Mouse (Mus musculus) T-helper 1 cell (primary cell): ENCODE data around the gene Cspg4.

Experiments used
- in situ Hi-C: fragments of 300-600 bp; cut with MboI, MseI; formaldehyde crosslinking; loops from one replicate; pipeline ENCODE4 v1.15.1; 2025; ENCODE audit warnings: high pct_unique_total_duplicates

The Cspg4 gene

GRCm38 (mm10) chr9:56864216-56864729, 560 bp upstream of the Cspg4 start, which contains the start of gene Odf3l1:
TSS of gene Odf3l1 (minus strand) at chr9:56864679.
- in situ Hi-C loops, result no loop called here

- in situ Hi-C loops, result no loop called here
These were observed 1.0 kb downstream of the Cspg4 start for GRCm38 (mm10) chr9:56865673-56866400.

- in situ Hi-C loops, result no loop called here
These were observed 1.6 kb downstream of the Cspg4 start for GRCm38 (mm10) chr9:56866430-56866829.

- in situ Hi-C loops, result no loop called here
These were observed 3.5 kb downstream of the Cspg4 start for GRCm38 (mm10) chr9:56868292-56868691.

GRCm38 (mm10) chr9:56869552-56869951, 4.7 kb downstream of the Cspg4 start:
- in situ Hi-C loops, result no loop called here

- in situ Hi-C loops, result no loop called here
These were observed 5.9 kb downstream of the Cspg4 start for GRCm38 (mm10) chr9:56870778-56871177.

- in situ Hi-C loops, result no loop called here
These were observed 6.4 kb downstream of the Cspg4 start for GRCm38 (mm10) chr9:56871191-56871590.

- in situ Hi-C loops, result no loop called here
These were observed 7.5 kb downstream of the Cspg4 start for GRCm38 (mm10) chr9:56872105-56872903.

- in situ Hi-C loops, result no loop called here
These were observed 8.3 kb downstream of the Cspg4 start for GRCm38 (mm10) chr9:56873097-56873496.

- in situ Hi-C loops, result no loop called here
These were observed 12.0 kb downstream of the Cspg4 start for GRCm38 (mm10) chr9:56876784-56877183.

- in situ Hi-C loops, result no loop called here
These were observed 12.5 kb downstream of the Cspg4 start for GRCm38 (mm10) chr9:56877284-56877683.

- in situ Hi-C loops, result no loop called here
These were observed 16.0 kb downstream of the Cspg4 start for GRCm38 (mm10) chr9:56880790-56881189.

- in situ Hi-C loops, result no loop called here
These were observed 16.8 kb downstream of the Cspg4 start for GRCm38 (mm10) chr9:56881539-56882082.

GRCm38 (mm10) chr9:56882283-56882682, 17.4 kb downstream of the Cspg4 start:
- in situ Hi-C loops, result no loop called here

GRCm38 (mm10) chr9:56882818-56883217, 18.0 kb downstream of the Cspg4 start:
- in situ Hi-C loops, result no loop called here

- in situ Hi-C loops, result no loop called here
These were observed 18.6 kb downstream of the Cspg4 start for GRCm38 (mm10) chr9:56883470-56883869.

- in situ Hi-C loops, result no loop called here
These were observed 19.5 kb downstream of the Cspg4 start for GRCm38 (mm10) chr9:56884328-56884727.

GRCm38 (mm10) chr9:56886113-56886512, 21.3 kb downstream of the Cspg4 start:
- in situ Hi-C loops, result no loop called here

GRCm38 (mm10) chr9:56886601-56887000, 21.8 kb downstream of the Cspg4 start:
- in situ Hi-C loops, result no loop called here

- in situ Hi-C loops, result no loop called here
These were observed 22.7 kb downstream of the Cspg4 start for GRCm38 (mm10) chr9:56887581-56887980.

- in situ Hi-C loops, result no loop called here
These were observed 25.0 kb downstream of the Cspg4 start for GRCm38 (mm10) chr9:56889817-56890216.

GRCm38 (mm10) chr9:56890522-56891250, 25.9 kb downstream of the Cspg4 start:
- in situ Hi-C loops, result no loop called here
